Mouse (Mus musculus): ENCODE results near the gene Arl3. TPM values are rescaled to one million over a fixed set of nuclear protein-coding genes. Genes with fewer than 3 reads are reported as not detected.
A peak's percentile ranks its signal among the peaks of the same experiment; 100 is the strongest.

The Arl3 gene
- total RNA-seq, 2 experiments from 2014 or later = 102 to 107 TPM

DNA sequence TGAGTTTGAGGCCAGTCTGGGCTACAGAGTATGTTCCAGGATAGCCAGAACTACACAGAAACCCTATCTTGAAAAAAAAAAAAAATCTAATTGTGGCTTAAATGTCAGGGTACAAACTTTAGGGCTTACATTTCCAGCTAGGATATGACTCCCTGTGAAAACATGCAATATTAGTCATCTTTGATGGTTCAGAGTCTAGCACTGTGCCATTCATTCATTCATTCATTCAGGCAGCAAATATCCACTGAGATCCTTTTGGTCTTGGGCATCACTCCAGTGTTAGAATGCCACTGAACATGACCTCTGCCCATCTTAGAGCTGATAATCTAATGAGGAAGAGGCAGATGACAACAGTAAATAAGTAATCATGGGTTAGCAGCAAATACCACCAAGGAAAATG, 51.3 kb downstream of the Arl3 start:
- intact Hi-C loops (cut with DNase I) = no loop called here
- DNase-seq = no peak

DNA sequence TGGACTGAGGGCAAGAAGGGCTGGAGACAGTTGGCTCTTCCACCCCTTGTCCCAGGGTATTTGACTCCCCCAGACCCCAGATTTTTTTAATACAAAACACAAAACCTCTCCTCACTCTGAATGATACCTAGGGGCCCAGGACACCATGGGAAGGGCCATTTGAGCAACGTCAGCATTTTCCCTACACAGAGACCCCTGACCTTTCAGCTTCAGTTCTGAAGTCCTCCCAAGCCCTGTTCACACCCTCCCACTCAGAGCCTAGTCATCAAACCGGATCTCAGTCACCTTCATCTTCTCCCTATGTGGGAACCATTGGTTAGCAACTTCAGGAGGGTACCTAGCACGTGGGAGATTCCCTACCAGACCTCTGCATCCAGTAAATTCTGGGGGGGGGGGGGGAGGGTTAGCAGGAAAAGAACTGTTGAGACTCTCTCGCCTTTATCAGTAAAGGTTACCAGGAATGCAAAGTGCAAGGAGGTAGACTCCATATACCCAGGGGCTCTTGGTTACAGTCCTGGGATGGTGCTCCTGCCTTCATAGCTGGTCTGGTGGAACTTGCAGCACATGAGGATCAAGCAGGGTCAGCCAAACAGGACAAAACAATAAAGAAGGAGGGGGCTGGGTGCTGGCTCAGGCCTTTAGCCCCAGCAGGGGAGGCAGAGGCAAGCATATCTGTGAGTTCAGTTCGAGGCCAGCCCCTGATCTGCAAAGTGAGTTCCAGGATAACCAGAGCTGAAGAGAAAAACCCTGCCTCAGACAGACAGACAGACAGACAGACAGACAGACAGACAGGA, 54.0 kb downstream of the Arl3 start:
- intact Hi-C loops (cut with DNase I) = no loop called here
- no peak for DNase-seq

DNA sequence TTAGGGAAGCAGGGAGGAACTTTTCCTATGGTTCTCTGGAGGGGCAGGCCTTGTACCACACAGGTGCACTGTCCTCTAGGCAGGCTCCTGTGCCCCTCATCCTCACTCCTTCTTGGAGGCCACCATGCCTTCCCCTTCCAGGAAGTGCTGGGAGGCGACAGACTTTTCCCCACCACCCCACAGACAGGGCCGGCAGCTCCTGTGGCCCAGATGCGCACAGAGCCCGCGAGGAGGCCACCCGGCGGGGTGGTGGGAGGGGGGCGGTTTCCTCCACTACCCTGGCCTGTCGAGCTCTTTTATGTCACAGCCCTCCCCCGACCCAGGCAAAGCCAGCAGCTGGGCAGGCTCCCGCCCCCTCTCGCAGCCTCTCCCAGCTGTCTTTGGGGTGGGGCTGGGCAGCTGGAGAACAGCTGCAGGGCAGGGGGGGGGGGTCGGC, 54.6 kb downstream of the Arl3 start:
- intact Hi-C loops (cut with DNase I) = no loop called here
- no peak for DNase-seq

DNA sequence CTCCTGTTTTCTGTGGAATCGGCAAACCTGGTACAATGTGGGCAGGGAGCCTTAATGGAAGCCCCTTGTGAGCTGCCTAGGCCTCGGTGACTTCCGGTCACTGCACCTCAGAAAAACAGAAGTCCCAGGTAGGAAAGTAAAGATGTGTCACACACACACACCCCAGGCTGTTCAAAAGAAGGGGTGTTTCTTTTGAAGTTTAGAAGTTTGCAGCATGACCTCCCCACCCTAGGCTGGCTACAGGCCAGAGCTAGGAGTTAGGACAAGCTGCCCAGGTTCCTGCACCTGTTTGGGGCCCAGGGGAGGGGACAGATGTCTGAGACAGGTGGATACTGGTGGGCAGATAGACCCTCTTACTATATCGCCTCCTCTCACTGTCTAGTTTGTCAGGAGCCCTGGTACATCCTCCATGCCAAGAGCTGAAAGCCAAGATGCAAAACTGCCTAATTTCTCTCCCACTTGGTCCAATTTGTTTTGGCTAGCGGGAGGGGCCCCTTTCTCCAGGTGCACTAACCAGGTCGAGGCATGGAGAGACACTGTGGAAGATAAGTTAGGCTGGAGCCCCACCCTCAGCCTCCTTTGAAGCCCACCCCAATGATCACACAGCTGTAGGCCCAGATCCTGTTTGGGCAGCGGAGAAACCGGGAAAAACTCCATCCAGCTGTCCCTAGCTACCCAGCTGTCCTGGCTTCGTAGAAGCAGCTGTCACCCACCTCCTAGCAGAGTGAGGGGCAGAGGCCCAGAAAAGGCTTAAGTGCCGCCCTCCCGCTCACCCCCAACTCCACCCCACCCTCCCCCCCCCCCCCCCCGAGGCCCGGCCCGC, 55.3 kb downstream of the Arl3 start:
- intact Hi-C loops (cut with DNase I) = no loop called here
- DNase-seq = no peak

DNA sequence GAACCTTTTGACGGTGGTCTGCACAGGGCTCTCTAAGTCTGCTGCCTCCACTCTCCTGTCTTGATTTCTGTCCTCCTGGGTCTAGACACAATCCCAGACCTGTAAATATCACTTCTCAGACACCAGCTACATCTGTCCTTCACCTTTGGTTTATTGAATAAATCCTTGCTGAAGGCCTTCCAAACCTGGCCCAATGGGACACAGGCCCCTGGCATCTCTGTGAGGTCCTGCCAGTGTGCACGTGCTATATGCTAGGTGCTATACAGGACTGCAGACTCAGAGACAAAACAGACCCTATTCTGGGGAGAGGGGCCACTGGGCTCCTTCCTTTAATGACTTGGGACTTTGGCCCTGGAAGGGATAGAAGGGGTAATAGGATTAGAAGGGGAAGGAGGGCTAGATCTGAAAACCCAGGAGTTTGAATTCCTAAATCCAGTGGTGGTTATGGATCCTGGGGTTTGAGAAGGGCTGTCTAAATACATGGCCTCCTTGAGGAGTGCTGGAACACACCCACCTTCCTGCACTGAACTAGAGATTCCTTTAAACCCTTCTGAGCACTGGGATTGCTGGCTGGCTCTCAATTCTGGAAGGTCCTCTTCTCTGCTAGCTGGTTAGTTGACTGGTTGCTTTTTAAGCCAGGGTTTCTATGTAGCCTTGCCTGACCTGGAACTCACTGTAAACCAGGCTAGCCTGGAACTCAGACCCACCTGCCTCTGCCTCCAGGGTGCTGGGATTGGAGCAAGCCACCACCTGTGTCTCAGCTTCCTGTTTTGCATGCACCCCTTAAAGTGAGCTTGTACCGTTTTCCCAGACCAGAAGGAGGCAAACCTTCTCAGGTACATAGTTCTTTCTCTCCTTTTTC, 56.1 kb downstream of the Arl3 start:
- no peak for DNase-seq
- intact Hi-C loops (cut with DNase I) = no loop called here

GRCm38 (mm10) chr19:46515287-46515821, 57.6 kb downstream of the Arl3 start:
- DNase-seq = no peak
- intact Hi-C loops (cut with DNase I) = no loop called here

- intact Hi-C loops (cut with DNase I) = no loop called here
- no peak for DNase-seq
Measured at GRCm38 (mm10) chr19:46514387-46514786, 58.6 kb downstream of the Arl3 start.

DNA sequence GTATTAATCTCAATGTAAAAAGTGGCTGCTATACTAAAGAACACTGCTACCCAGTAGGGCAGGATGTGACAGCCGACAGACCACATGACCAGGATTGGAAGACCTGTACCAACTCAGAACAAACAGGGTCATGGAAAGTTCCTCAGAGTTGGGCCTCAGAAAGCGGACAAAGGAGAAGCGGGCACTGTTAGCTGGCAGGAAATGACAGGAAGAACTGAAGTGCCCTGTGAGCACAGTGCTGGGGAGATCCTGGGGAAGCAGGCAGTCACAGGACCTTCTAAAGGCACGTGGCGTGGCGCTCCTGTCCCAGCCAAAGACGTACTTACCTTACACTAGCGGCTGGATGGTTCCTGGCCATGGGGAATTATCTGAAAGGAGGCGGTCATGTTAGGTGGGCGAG, 61.7 kb downstream of the Arl3 start:
- DNase-seq = no peak
- intact Hi-C loops (cut with DNase I) = no loop called here

DNA sequence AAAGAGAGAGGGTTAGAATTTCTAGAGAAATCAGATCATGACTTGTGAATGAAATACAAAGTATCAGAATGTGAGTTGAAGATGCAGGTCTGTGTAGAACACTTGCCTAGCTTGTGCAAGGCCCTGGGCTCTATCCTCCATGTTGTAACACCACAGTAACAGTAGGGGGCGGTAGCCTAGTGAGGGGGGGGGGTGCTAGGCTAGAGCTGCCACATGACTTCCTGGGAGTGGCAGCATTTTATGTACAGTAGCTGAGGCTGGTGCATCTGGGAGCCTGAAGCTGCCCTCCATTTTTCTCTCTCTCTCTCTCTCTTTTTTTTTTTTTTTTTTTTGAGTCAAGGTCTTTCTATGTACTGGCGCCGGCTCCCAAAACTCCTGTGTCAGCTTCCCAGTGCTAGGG, 62.2 kb downstream of the Arl3 start:
- DNase-seq = no peak
- intact Hi-C loops (cut with DNase I) = no loop called here

DNA sequence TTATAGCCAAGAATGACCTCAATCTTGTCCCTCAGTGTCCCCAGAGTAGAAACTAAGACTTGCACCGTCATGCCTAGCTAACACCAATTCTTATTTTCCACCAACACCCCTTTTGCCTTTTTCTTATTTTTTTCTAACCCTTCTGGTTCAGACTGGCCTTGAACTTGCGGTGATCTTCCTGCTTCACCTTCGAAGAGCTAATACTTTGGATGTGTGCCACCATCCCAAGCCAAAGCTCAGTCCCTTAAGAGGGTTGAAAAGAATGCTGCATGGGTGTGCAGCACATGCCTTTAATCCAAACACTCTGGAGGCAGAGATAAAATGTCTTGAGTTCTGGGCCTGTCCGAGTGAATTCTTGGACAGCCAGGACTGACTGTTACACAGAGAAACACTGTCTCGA, 62.6 kb downstream of the Arl3 start:
- DNase-seq = no peak
- intact Hi-C loops (cut with DNase I) = no loop called here

- intact Hi-C loops (cut with DNase I) = no loop called here
- DNase-seq = no peak
Measured at GRCm38 (mm10) chr19:46509736-46510135, 63.3 kb downstream of the Arl3 start.

- no peak for DNase-seq
- intact Hi-C loops (cut with DNase I) = no loop called here
Measured at GRCm38 (mm10) chr19:46509202-46509601, 63.8 kb downstream of the Arl3 start.

DNA sequence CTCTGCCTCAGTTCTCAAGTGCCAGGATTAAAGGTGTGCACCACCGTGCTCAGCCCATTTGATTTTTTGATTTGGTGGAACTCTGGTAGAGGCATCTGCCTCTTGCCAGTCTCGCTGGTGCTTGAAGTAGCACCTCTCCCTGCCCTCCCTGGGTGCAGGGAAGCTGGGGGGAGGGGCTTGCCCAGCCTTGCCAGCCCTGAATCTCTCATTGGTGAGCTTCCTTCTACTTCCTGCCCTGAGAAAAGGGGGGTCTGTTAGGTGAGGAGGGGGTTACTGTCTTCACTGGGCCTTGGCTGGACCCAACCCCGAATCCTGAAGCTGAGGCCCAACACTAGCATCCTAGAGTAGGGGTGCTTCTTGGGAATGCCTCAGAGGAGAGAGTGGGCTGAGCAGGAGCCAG, 64.3 kb downstream of the Arl3 start:
- intact Hi-C loops (cut with DNase I) = no loop called here
- no peak for DNase-seq

DNA sequence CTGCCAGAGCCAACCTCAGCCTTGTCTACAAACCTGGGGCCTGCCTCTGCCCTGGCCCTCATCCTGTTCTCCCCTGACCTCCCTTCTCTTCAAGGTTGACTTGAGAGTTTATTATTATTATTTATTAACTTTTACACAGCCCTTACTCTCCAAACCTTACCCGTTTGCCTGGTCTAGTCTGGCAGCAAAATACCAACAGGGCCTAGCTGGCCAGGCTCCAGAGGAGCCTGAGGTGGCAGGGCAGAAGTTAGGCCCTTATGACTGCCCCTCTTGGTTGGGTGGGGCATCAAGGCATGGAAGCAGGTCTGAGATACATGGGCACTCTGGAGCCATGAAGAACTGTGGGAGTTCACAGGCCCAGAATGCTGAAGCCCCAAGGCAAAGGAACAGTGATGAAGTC, 65.2 kb downstream of the Arl3 start:
- intact Hi-C loops (cut with DNase I) = no loop called here
- DNase-seq = no peak

GRCm38 (mm10) chr19:46507181-46507581, 65.8 kb downstream of the Arl3 start:
- intact Hi-C loops (cut with DNase I) = no loop called here
- peak; percentile 59 for DNase-seq

GRCm38 (mm10) chr19:46506372-46506717, 66.7 kb downstream of the Arl3 start:
- DNase-seq = no peak
- intact Hi-C loops (cut with DNase I) = no loop called here

DNA sequence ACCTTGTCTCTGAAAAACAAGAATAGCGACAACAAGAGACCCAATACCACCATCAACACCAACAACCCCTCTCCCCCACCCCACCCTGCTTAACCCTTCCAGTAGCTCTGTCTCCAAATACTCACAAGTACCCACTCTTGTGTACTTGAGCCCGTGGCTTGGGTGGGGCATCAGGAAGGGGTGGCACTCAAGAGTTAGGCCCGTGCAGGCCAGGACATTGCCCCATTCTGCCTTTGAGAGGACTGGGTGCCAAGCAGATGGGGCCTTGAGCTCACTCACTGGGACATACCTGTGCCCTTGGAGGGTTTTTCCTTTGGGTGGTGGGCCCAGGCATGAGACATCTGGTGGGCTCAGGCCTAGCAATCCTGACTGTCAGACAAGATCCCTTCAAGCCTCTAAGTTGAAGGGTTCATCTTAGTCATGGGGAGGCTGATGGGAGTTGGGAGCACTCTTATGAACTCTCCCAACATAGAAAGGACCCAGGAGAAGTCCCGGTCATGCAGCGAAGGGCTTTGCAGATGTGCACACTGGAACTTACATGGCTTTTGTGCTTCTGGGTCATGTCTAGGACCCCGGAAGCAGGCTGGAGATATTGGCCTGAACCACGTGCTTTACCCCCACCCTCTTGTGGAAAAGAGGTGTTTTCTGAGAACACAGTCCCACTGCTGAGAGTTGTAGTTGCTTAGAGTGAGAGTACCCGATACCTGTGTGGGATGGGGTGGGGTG, 67.2 kb downstream of the Arl3 start:
- intact Hi-C loops (cut with DNase I) = no loop called here
- no peak for DNase-seq

GRCm38 (mm10) chr19:46504822-46505417, 68.1 kb downstream of the Arl3 start:
- intact Hi-C loops (cut with DNase I) = no loop called here
- DNase-seq = no peak

- DNase-seq = no peak
- intact Hi-C loops (cut with DNase I) = no loop called here
Measured at GRCm38 (mm10) chr19:46504085-46504552, 68.9 kb downstream of the Arl3 start.
